In the genomic region with DNA sequence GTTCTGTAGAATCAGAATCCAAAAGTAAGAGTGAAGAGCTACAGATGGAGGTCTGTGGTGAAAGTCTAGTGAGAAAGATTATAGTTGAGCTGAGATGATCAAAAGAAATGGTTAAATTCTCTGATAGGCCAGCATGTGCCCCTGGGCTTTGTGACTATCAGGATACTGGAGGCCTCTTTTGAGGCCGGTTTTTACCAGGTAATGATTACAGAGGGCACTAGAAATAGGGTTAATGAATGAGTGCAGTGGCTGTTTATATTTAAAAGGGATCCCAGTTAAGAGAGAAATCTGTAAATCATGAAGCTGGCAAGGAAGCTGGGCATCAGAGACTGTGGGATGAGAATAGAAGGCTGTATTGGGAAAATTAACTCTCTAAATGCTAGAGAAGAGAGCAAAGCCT, we compare ENCODE assay signal across 27 mouse cellular contexts. TPM values are rescaled to one million over a fixed set of nuclear protein-coding genes. Genes with fewer than 3 reads are reported as not detected.
DNase-seq lines count a peak whose midpoint lies in the region; ATAC-seq and TF ChIP-seq lines count a peak whose summit lies in the region.
"Had no signal": no experiment of that assay in that cellular context is flagged by ENCODE, and none has a peak within 500 bp of the region (broad histone marks: within the 10 kb centered on the region; RNA-seq: fewer than 3 reads in every experiment).

No protein-coding gene starts in this region.

- ATAC-seq in kidney, embryonic 15.5 days (replicated peaks; ENCODE audit: low FRiP score): peak; percentile 83
- ATAC-seq in midbrain, embryonic 11.5 days (ENCODE audit: low FRiP score): no peak
- ATAC-seq in midbrain, postnatal 0 days (ENCODE audit: low FRiP score): no peak
- ATAC-seq in forebrain, embryonic 15.5 days (replicated peaks): no peak
- ATAC-seq: activated CD4-positive, CD25-positive, alpha-beta regulatory T cell, adult 4 months; forebrain, embryonic 16.5 days had no signal

- no peak overlapping the region for H3K9ac ChIP-seq in kidney, embryonic 15.5 days
- H3K9ac ChIP-seq in midbrain, embryonic 11.5 days (ENCODE audit: low read length): no peak overlapping the region
- H3K9ac ChIP-seq in midbrain, postnatal 0 days (replicated peaks; ENCODE audit: low read length, poor library complexity, severe bottlenecking): no peak overlapping the region
- no peak overlapping the region for H3K9ac ChIP-seq in forebrain, embryonic 15.5 days (replicated peaks)
- H3K9ac ChIP-seq: embryonic facial prominence, embryonic 13.5 days; forebrain, embryonic 12.5 days; heart, embryonic 13.5 days had no signal

- no peak for TF ChIP-seq POLR2A in kidney, adult 2 months (IDR thresholded peaks at IDR 0.05; ENCODE audit: low read depth, low read length)

- peaks cover 9% of the 10 kb centered on the region for H3K4me1 ChIP-seq in kidney, adult 2 months (ENCODE audit: control insufficient read depth, insufficient read depth, low read length)
- no peaks in the 10 kb centered on the region for H3K4me1 ChIP-seq in kidney, embryonic 15.5 days
- no peaks in the 10 kb centered on the region for H3K4me1 ChIP-seq in midbrain, embryonic 11.5 days (ENCODE audit: control insufficient read depth, insufficient read depth, low read length)
- no peaks in the 10 kb centered on the region for H3K4me1 ChIP-seq in midbrain, postnatal 0 days (ENCODE audit: insufficient read depth, low read length)
- peaks cover 9% of the 10 kb centered on the region; the same call in 1 of the 2 replicates for H3K4me1 ChIP-seq in forebrain, embryonic 15.5 days
- H3K4me1 ChIP-seq: embryonic facial prominence, embryonic 13.5 days; forebrain, embryonic 12.5 days; heart, embryonic 10.5 days; heart, embryonic 13.5 days had no signal

- H3K27ac ChIP-seq in kidney, adult 2 months (ENCODE audit: insufficient read depth, low read depth, low read length): no peak overlapping the region
- H3K27ac ChIP-seq in kidney, embryonic 15.5 days: peak overlapping the region; percentile 67
- no peak overlapping the region for H3K27ac ChIP-seq in midbrain, embryonic 11.5 days (ENCODE audit: low read depth, low read length)
- no peak overlapping the region for H3K27ac ChIP-seq in midbrain, postnatal 0 days (ENCODE audit: low read depth, low read length)
- no peak overlapping the region for H3K27ac ChIP-seq in forebrain, embryonic 15.5 days (replicated peaks)
- H3K27ac ChIP-seq: embryonic facial prominence, embryonic 10.5 days; embryonic facial prominence, embryonic 13.5 days; forebrain, embryonic 12.5 days; heart, adult 2 months; heart, embryonic 10.5 days; heart, embryonic 13.5 days had no signal

- H3K9me3 ChIP-seq in kidney, embryonic 15.5 days (replicated peaks): no peaks in the 10 kb centered on the region
- no peaks in the 10 kb centered on the region for H3K9me3 ChIP-seq in midbrain, embryonic 11.5 days (ENCODE audit: control insufficient read depth, low read length)
- no peaks in the 10 kb centered on the region for H3K9me3 ChIP-seq in midbrain, postnatal 0 days (ENCODE audit: low read length)
- H3K9me3 ChIP-seq in forebrain, embryonic 15.5 days: no peaks in the 10 kb centered on the region
- H3K9me3 ChIP-seq: embryonic facial prominence, embryonic 10.5 days; embryonic facial prominence, embryonic 13.5 days; forebrain, embryonic 12.5 days; heart, embryonic 10.5 days; heart, embryonic 13.5 days had no signal

- H3K4me2 ChIP-seq in kidney, embryonic 15.5 days: no peak overlapping the region
- H3K4me2 ChIP-seq in midbrain, embryonic 11.5 days: no peak overlapping the region
- no peak overlapping the region for H3K4me2 ChIP-seq in midbrain, postnatal 0 days (ENCODE audit: low read depth, low read length, poor library complexity, severe bottlenecking)
- no peak overlapping the region for H3K4me2 ChIP-seq in forebrain, embryonic 15.5 days (replicated peaks)
- H3K4me2 ChIP-seq: embryonic facial prominence, embryonic 13.5 days; forebrain, embryonic 12.5 days; heart, embryonic 13.5 days had no signal

- DNase-seq in kidney, adult 2 months: peak; percentile 73
- no peak for DNase-seq in kidney, adult 18-20 months
- no peak for DNase-seq in kidney, postnatal 4 days
- peak; percentile 28 for DNase-seq in midbrain, embryonic 11.5 days (ENCODE audit: low spot score, missing footprints)
- no peak for DNase-seq in midbrain, postnatal 0 days (ENCODE audit: low spot score)
- DNase-seq: adrenal gland, adult 8-10 months; adrenal gland, postnatal 25 days; cerebellum, adult 11-12 months; cerebellum, adult 8-10 months; cerebellum, postnatal 10 days; cerebellum, postnatal 36 days; embryo, embryonic 11 days; gastrocnemius, postnatal 10 days; gastrocnemius, postnatal 36 days; heart, adult 2 months; heart, postnatal 14 days; heart, postnatal 4 days had no signal

- H3K4me3 ChIP-seq in kidney, adult 2 months (ENCODE audit: insufficient read depth, low read depth, low read length): no peak overlapping the region
- H3K4me3 ChIP-seq in kidney, embryonic 15.5 days (replicated peaks): no peak overlapping the region
- no peak overlapping the region for H3K4me3 ChIP-seq in midbrain, embryonic 11.5 days (ENCODE audit: low read depth, low read length)
- no peak overlapping the region for H3K4me3 ChIP-seq in midbrain, postnatal 0 days (ENCODE audit: low read depth, low read length)
- no peak overlapping the region for H3K4me3 ChIP-seq in forebrain, embryonic 15.5 days
- H3K4me3 ChIP-seq: embryonic facial prominence, embryonic 10.5 days; embryonic facial prominence, embryonic 13.5 days; erythroblast, embryonic 14.5 days; forebrain, embryonic 12.5 days; heart, adult 2 months; heart, embryonic 10.5 days; heart, embryonic 13.5 days had no signal

- no peaks in the 10 kb centered on the region for H3K27me3 ChIP-seq in kidney, adult 2 months (replicated peaks; ENCODE audit: control insufficient read depth, insufficient read depth, low read length)
- no peaks in the 10 kb centered on the region for H3K27me3 ChIP-seq in kidney, embryonic 15.5 days
- no peaks in the 10 kb centered on the region for H3K27me3 ChIP-seq in midbrain, embryonic 11.5 days (ENCODE audit: control insufficient read depth, insufficient read depth, low read length)
- H3K27me3 ChIP-seq in midbrain, postnatal 0 days (ENCODE audit: insufficient read depth, low read length): no peaks in the 10 kb centered on the region
- no peaks in the 10 kb centered on the region for H3K27me3 ChIP-seq in forebrain, embryonic 15.5 days
- H3K27me3 ChIP-seq: embryonic facial prominence, embryonic 13.5 days; forebrain, embryonic 12.5 days; heart, embryonic 13.5 days had no signal

- 34% methylated on average over 1 of the region's 1 CpGs for WGBS in kidney, adult 2 months
- whole genome bisulfite sequencing in kidney, embryonic 15.5 days: 57% methylated on average over 1 of the region's 1 CpGs
- 77% methylated on average over 1 of the region's 1 CpGs for WGBS in midbrain, embryonic 11.5 days
- WGBS in midbrain, postnatal 0 days: 55% methylated on average over 1 of the region's 1 CpGs
- 58% methylated on average over 1 of the region's 1 CpGs for WGBS in forebrain, embryonic 15.5 days

- H3K36me3 ChIP-seq in kidney, adult 2 months (ENCODE audit: control insufficient read depth, insufficient read depth, low read length): no peaks in the 10 kb centered on the region
- no peaks in the 10 kb centered on the region for H3K36me3 ChIP-seq in kidney, embryonic 15.5 days
- H3K36me3 ChIP-seq in midbrain, embryonic 11.5 days (ENCODE audit: control insufficient read depth, insufficient read depth, low read length): no peaks in the 10 kb centered on the region
- no peaks in the 10 kb centered on the region for H3K36me3 ChIP-seq in midbrain, postnatal 0 days (ENCODE audit: insufficient read depth, low read length)
- no peaks in the 10 kb centered on the region for H3K36me3 ChIP-seq in forebrain, embryonic 15.5 days
- H3K36me3 ChIP-seq: embryonic facial prominence, embryonic 10.5 days; embryonic facial prominence, embryonic 13.5 days; forebrain, embryonic 12.5 days; heart, embryonic 10.5 days; heart, embryonic 13.5 days had no signal

- TF ChIP-seq CTCF in kidney, adult 2 months (conservative IDR thresholded peaks at IDR 0.05; ENCODE audit: insufficient read depth, insufficient read length, low read depth, low read length): no peak
- no peak for TF ChIP-seq CTCF in midbrain, postnatal 0 days (IDR thresholded peaks at IDR 0.05)

RNA-seq across cellular contexts. Expression of gene Ccser1, which starts 23.2 kb away (rescaled TPM):
- polyA plus RNA-seq in kidney, adult 2 months (2012; rRNA removed): 4.2 and 5.1 TPM in 2 replicates
- 17.0 TPM in 2 replicates for polyA plus RNA-seq in kidney, embryonic 15.5 days (2015; fragmentation: Nextera tagmentation; extraction: Ambion mirVana)
- polyA plus RNA-seq in midbrain, embryonic 11.5 days (2014; fragmentation: Nextera tagmentation; extraction: Ambion mirVana): 5.7 and 6.1 TPM in 2 replicates
- total RNA-seq in midbrain, postnatal 0 days (2014; rRNA removed): 51.4 and 54.7 TPM in 2 replicates
- polyA plus RNA-seq in midbrain, postnatal 0 days (2015; fragmentation: Nextera tagmentation; extraction: Ambion mirVana): 13.2 and 13.9 TPM in 2 replicates
- 29.0 and 30.8 TPM in 2 replicates for polyA plus RNA-seq in forebrain, embryonic 15.5 days (2015; fragmentation: Nextera tagmentation; extraction: Ambion mirVana)
- polyA plus RNA-seq: erythroblast, embryonic 14.5 days had no signal

Comparison
In these comparisons a context has a peak if more than half of its experiments do, and no peak if none do; other contexts are left out.
1. DNase-seq: peak in kidney, adult 2 months (single experiment) and midbrain, embryonic 11.5 days (single experiment); none in kidney, adult 18-20 months (single experiment), kidney, postnatal 4 days (0 of 2) and midbrain, postnatal 0 days (single experiment).